Mouse (Mus musculus): ENCODE results near the gene Cabp7.

GRCm38 (mm10) chr11:4734179-4734578 lies 12.4 kb downstream of the Cabp7 start:
- TF ChIP-seq HCFC1 (IDR thresholded peaks at IDR 0.05; ENCODE audit: borderline replicate concordance, insufficient read depth, low read length) = no peak
- TF ChIP-seq CHD2 (IDR thresholded peaks at IDR 0.05; ENCODE audit: low read depth, low read length) = no peak
- TF ChIP-seq MAFK (IDR thresholded peaks at IDR 0.05; ENCODE audit: insufficient read depth, low read depth, low read length) = no peak
- no peak for TF ChIP-seq ZC3H11A (IDR thresholded peaks at IDR 0.05; ENCODE audit: borderline replicate concordance, low read depth, low read length)
